Mouse (Mus musculus) left cerebral cortex, adult 2 months (tissue): ENCODE results near the gene Praf2. TPM values are rescaled to one million over a fixed set of nuclear protein-coding genes. Genes with fewer than 3 reads are reported as not detected.

Experiments
- DNase-seq, 2 experiments: peaks; one replicate each; pipeline ENCODE4 v3.0.0; 2021 to 2022; ENCODE audit warnings: low spot score in 2 of 2, mixed read lengths in 1 of 2; ENCODE audit errors: extremely low spot score in 1 of 2
- H3K27ac ChIP-seq: fragments of 200-600 bp; 2 replicates; pipeline ENCODE4 v1.8.1; 2022
- H3K4me3 ChIP-seq: fragments of 200-600 bp; 2 replicates; pipeline ENCODE4 v1.8.1; 2022
- CTCF ChIP-seq: fragments of 200-600 bp; IDR thresholded peaks from 2 replicates; pipeline ENCODE4 v1.8.1; 2022; ENCODE audit warnings: antibody characterized with exemption, mild to moderate bottlenecking, moderate library complexity
- intact Hi-C: fragments of 180-260 bp; cut with DNase I; formaldehyde crosslinking; loops from one replicate; pipeline ENCODE4 v1.15.1; 2025
- total RNA-seq, 2 experiments: library from RNA; stranded (reverse); gene quantifications; 2 replicates each; pipeline ENCODE4 v1.2.3; 2021

The Praf2 gene
- total RNA-seq, 2 experiments from 2014 or later: 88.9 to 92.7 TPM

DNA sequence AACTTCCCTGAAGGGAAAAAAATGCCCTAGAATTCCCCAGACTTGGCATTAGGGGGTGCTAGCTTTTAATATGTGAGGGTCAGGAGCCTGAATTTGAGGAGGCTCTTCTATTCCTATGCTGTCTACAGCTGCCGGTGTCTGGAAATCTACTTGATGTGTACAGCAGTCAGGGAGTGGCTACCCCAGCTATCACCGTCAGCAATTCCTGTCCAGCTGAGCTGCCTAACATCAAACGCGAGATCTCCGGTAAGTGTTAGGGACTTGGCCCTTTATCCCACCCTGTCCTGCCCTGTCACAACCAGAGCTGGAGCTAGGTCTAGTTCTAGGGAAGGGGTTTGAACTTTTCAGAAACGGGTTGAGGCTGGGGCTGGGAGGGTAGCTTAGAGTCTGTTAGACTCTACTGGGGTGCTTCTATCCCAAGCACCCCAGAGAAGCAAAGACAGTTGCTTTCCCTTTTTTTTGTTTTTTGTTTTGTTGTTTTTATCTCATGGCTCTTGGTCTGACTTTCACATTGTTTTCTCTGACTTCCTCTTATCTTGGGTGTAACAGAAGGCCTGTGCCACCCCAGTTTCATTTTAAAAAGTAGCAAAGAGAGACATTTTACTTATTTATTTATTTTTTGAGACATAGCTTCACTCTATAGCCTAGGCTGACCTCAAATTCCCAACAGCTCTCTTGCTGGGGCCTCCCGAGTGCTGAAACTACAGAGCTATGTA lies 41.2 kb downstream of the Praf2 start:
- TF ChIP-seq CTCF: no peak
- Histone ChIP-seq H3K4me3 (no peak overlapping the region), H3K27ac (no peak overlapping the region)
- intact Hi-C loops: loop anchor here (5.0 kb wide), 1 partner anchor 32 kb away; no protein-coding TSS in a partner anchor
- DNase-seq: no peak

DNA sequence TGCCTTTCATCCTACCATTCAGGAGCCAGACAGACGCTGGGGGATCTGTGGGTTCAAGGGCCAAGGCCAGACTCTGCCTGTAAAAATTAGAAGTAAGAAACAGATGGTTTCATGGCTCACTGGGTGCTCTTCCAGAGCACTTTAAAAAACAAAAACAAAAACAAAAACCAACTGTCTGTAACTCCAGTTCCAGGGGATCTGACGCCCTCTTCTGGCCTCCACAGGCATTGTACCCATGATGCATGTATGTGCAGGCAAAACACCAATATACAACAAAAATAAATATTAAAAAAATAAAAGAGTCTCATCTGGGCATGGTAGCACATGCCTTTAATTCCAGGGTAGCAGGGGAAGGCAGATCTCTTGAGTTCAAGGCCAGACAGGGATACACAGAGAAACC lies 44.5 kb downstream of the Praf2 start:
- no peak overlapping the region for H3K27ac ChIP-seq
- intact Hi-C loops: loop anchor here (5.0 kb wide), 1 partner anchor 35 kb away; no protein-coding TSS in a partner anchor
- peak; percentile 49 for TF ChIP-seq CTCF
- DNase-seq: no peak
- no peak overlapping the region for H3K4me3 ChIP-seq

GRCm38 (mm10) chrX:7775501-7776205 lies 47.4 kb downstream of the Praf2 start:
- DNase-seq: no peak
- no peak for TF ChIP-seq CTCF
- Histone ChIP-seq H3K27ac (no peak overlapping the region), H3K4me3 (no peak overlapping the region)
- intact Hi-C loops: loop anchor here (5.0 kb wide), 1 partner anchor 353 kb away; no protein-coding TSS in a partner anchor

GRCm38 (mm10) chrX:7776329-7777082 lies 48.3 kb downstream of the Praf2 start:
- TF ChIP-seq CTCF: peak; percentile 77
- intact Hi-C loops: loop anchor here (5.0 kb wide), 1 partner anchor 354 kb away; no protein-coding TSS in a partner anchor
- peak; percentile 34 to 52 for DNase-seq
- Histone ChIP-seq H3K27ac (no peak overlapping the region), H3K4me3 (no peak overlapping the region)

GRCm38 (mm10) chrX:7778450-7779244 lies 50.4 kb downstream of the Praf2 start:
- no peak for TF ChIP-seq CTCF
- DNase-seq: no peak
- Histone ChIP-seq H3K4me3 (no peak overlapping the region), H3K27ac (no peak overlapping the region)
- intact Hi-C loops: loop anchor here (5.0 kb wide), 1 partner anchor 356 kb away; no protein-coding TSS in a partner anchor

DNA sequence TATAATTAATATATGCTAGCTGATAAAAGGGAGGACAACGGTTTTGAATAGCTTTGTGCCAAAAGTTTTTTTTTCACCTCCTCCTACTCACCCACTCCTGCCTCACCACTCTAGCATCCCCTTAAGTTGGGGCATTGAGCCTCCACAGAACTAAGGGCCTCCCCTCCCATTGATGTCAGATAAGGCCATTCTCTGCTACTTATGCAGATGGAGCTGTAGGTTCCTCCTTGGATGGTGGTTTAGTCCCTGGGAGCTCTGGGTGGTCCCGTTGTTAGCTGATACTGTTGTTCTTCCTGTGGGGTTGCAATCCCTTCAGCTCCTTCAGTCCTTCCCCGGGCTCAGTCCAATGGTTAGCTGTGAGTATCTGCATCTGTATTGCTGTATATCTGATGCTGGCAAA lies 51.1 kb downstream of the Praf2 start:
- TF ChIP-seq CTCF: no peak
- no peak overlapping the region for H3K4me3 ChIP-seq
- no peak overlapping the region for H3K27ac ChIP-seq
- intact Hi-C loops: loop anchor here (5.0 kb wide), 1 partner anchor 357 kb away; no protein-coding TSS in a partner anchor
- no peak for DNase-seq

Other genes with a start within 250 kb of the Praf2 start
- gene Foxp3, start 154.8 kb upstream of the Praf2 start, total RNA-seq: not detected
- gene Ppp1r3f, start 154.2 kb upstream of the Praf2 start, total RNA-seq: 10 to 100 TPM; 21.9 to 26.8 TPM
- 10 to 100 TPM; 30.1 to 31.5 TPM for gene Ccdc22, start 122.9 kb upstream of the Praf2 start, total RNA-seq
- under 1 TPM; 0.19 to 0.27 TPM for gene Cacna1f, start 121.4 kb upstream of the Praf2 start, total RNA-seq
- 1,000 to 10,000 TPM; 1,746 to 1,868 TPM for gene Syp, start 90.0 kb upstream of the Praf2 start, total RNA-seq
- 1 to 10 TPM; 1.1 to 2.4 TPM for gene Prickle3, start 71.2 kb upstream of the Praf2 start, total RNA-seq
- gene Plp2, start 57.0 kb upstream of the Praf2 start, total RNA-seq: 1 to 10 TPM; 6.5 to 8.8 TPM
- under 1 TPM; 0.16 to 0.43 TPM for gene Magix, start 47.2 kb upstream of the Praf2 start, total RNA-seq
- 10 to 100 TPM; 32.9 to 34.5 TPM for gene Gpkow, start 31.3 kb upstream of the Praf2 start, total RNA-seq
- gene Wdr45, start 14.1 kb upstream of the Praf2 start, total RNA-seq: 10 to 100 TPM; 61.0 to 68.9 TPM
- not detected for gene Gm45208, start 6.2 kb upstream of the Praf2 start, total RNA-seq
- 10 to 100 TPM; 26.3 TPM for gene Ccdc120, start 22.5 kb downstream of the Praf2 start, total RNA-seq
- 10 to 100 TPM; 30.9 to 35.1 TPM for gene Tfe3, start 34.1 kb downstream of the Praf2 start, total RNA-seq
- 100 to 1,000 TPM; 109 to 113 TPM for gene Gripap1, start 61.3 kb downstream of the Praf2 start, total RNA-seq
- gene Kcnd1, start 93.8 kb downstream of the Praf2 start, total RNA-seq: 1 to 10 TPM; 7.7 to 9.3 TPM
- gene Otud5, start 112.9 kb downstream of the Praf2 start, total RNA-seq: 10 to 100 TPM; 76.4 to 84.1 TPM
- gene Pim2, start 149.8 kb downstream of the Praf2 start, total RNA-seq: 10 to 100 TPM; 53.6 to 56.3 TPM
- 10 to 100 TPM; 31.9 to 39.6 TPM for gene Slc35a2, start 155.6 kb downstream of the Praf2 start, total RNA-seq
- 10 to 100 TPM; 80.5 to 83.6 TPM for gene Pqbp1, start 170.8 kb downstream of the Praf2 start, total RNA-seq
- 10 to 100 TPM; 19.3 to 27.4 TPM for gene Timm17b, start 170.9 kb downstream of the Praf2 start, total RNA-seq
- gene Gm10491, start 179.4 kb downstream of the Praf2 start, total RNA-seq: not detected
- not detected for gene Gm10490, start 181.1 kb downstream of the Praf2 start, total RNA-seq
- 100 to 1,000 TPM; 463 to 503 TPM for gene Pcsk1n, start 191.4 kb downstream of the Praf2 start, total RNA-seq
- gene Eras, start 200.2 kb downstream of the Praf2 start, total RNA-seq: not detected
- 10 to 100 TPM; 50.3 to 52.7 TPM for gene Hdac6, start 219.4 kb downstream of the Praf2 start, total RNA-seq
- not detected for gene Gata1, start 249.6 kb downstream of the Praf2 start, total RNA-seq